Mouse (Mus musculus) CD4-positive, CD25-positive, alpha-beta regulatory T cell, adult 2 months (primary cell): Measurements from ENCODE around the gene Add1.

Experiments
- DNase-seq: peaks from one replicate; pipeline ENCODE4 v3.0.0-alpha.2; 2012; ENCODE audit warnings: low read depth, low spot score

Add1 gene

DNA sequence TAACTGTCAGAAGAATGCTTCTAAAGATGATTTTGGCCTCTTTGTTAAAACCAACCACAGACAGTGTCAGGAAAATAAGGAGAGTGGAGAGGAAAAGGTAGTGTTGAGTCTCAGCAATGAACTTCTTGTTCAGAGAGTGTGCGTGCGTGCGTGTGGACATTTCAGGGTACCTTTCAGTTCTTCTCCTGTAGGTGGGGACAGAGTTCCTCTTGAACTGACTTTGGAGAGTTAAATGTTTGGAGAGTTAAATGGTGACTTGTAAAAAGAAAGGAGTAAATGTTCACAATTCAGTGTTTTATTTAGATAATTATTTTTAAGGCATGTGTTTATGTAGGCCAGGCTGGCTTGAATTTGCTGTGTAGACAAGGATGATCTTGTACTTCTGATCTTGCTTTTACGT is 96.8 kb downstream of the Add1 start:
- no peak for DNase-seq
